Mouse (Mus musculus): ENCODE results near the gene Tlr7.
"Not testable (repeated sequence)": the region's sequence is repeated elsewhere in the genome, so short reads cannot be mapped to it uniquely, and the experiment has no call there.

Tlr7 gene

DNA sequence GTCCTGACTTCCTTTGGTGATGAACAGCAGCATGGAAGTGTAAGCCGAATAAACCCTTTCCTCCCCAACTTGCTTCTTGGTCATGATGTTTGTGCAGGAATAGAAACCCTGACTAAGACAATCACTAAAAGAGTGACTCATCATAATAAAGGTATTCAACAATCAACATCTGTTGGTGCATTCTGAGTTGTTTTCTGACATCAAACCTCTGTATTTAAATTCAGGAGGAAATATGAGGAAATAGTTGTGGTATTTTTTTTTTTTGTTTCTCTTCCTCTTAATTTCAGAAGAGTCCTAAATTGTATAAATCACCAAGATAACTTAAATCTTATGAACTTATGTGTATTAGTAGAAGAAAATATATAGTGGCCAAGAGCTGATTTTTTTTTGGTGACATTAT, 28.3 kb downstream of the Tlr7 start:
- DNase-seq (ENCODE audit: low spot score in 2 of 2), result not testable (repeated sequence)

DNA sequence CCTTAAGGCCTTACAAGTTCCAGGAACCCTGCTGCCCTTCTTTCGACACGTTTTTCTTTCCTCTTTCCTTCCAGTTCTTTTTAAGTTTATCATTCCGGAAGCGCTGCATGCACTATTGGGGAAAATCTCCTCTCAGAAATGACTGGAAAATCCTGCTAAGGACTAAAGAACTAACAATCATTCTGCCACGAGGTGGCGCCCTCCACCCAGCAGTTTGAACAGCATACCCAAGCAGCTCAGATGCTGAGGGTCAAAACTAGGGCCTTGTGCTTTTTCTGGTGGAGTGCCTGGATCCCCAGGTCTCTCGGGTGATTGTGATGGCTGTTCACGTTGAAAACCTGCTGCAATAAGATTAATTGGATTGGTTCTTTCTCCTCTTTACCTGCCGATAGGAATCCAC, 53.4 kb downstream of the Tlr7 start:
- DNase-seq (ENCODE audit: low spot score in 2 of 2), result peak; percentile 68 to 72

DNA sequence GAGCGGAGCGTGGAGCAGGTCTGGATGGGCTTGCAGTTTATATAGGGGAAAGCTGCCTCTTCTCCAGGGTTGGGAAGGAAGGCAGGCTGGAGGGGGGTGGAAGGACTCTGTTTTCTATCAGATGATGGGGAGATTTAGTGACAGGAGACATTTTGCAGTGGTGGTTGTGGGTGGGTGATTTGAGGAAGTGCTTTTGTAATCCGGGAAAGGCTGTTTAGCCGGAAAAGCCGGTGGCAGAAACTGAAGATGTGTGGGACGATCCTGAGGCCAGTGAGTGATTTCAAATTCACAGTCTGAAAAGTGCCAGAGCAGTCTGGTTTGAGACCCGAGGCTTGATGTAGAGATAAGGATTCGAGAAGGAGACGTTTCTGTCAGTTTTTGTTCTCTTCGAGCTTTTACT, 53.8 kb downstream of the Tlr7 start:
- DNase-seq (ENCODE audit: low spot score in 2 of 2), result no peak

DNA sequence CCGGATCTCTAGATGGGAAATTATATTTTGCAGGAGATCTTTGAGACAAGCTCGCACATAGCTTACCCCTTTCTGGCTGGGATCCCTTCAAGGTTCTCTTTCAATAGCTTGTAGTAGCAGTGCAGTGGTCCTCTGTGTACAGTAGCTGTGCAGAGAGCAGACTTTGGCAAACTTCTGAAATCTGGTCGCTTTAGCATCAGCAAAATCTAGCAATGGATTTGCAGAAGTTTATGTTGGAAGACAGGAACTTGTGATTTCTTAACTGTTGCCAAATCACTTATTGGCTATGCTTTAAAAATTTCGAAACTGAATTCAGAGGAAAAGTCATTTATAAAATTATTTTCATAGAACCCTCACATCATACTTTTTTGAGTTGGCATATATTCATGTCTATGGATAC, 66.3 kb downstream of the Tlr7 start, which contains the start of gene Tlr8:
Gene Tlr8 (minus strand): TSS at position 244 of the 400 bp plus-strand sequence.
- DNase-seq (ENCODE audit: low spot score in 2 of 2), result no peak

DNA sequence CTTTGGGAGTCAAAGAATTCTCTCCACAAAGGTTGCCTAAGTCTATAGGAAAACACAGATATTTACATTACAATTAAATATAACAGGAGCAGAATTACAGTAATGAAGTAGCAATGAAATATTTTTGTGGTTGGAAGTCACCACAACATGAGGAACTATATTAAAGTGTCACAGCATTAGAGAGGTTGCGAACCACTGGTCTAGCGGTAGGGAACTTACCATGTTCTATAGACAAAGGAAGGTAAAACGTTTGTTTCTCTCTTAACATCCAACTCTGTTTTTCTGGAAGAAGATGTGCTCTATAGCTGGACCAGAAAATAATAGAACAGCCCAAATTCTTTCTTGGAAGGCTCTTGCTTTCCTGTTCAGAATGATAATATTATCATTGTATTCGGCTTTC, 66.8 kb downstream of the Tlr7 start:
- DNase-seq (ENCODE audit: low spot score in 2 of 2), result no peak
